Mouse (Mus musculus) megakaryocyte progenitor cell, adult 5-6 weeks (primary cell): ENCODE measurements around the gene Aak1. TPM values are rescaled to one million over a fixed set of nuclear protein-coding genes. Genes with fewer than 3 reads are reported as not detected.
A peak's percentile ranks its signal among the peaks of the same experiment; 100 is the strongest.

Source experiments
- ATAC-seq: replicated peaks from 2 replicates; pipeline ENCODE4 v1.8.0; 2016; ENCODE audit warnings: mild to moderate bottlenecking, moderate TSS enrichment, inconsistent platforms; ENCODE audit not compliant: poor library complexity
- total RNA-seq, 2 experiments: library from RNA; stranded (forward) in 1 of 2; stranded (reverse) in 1 of 2; fragments of 157-497, 149-512 nt in 1 of 2; fragments of 200-1000 nt in 1 of 2; gene quantifications; 2 replicates each; pipeline versions ENCODE4 v1.2.3 to v1.2.4; 2015 to 2017

Gene Aak1
- total RNA-seq (2015) (30.1 and 30.6 TPM in 2 replicates), total RNA-seq (2017) (6.0 and 11.0 TPM in 2 replicates)

- peak; percentile 75 for ATAC-seq
Measured at GRCm38 (mm10) chr6:86848915-86849644, at the start of gene Aak1. TSS of gene Aak1 (plus strand) at chr6:86849517.

GRCm38 (mm10) chr6:86800467-86800866, 48.9 kb upstream of the Aak1 start:
- ATAC-seq, result no peak

- ATAC-seq, result 0 out of 2 replicates have a peak, but pooled peaks have one; percentile 29
Measured at GRCm38 (mm10) chr6:86801431-86801830, 47.9 kb upstream of the Aak1 start.

- ATAC-seq, result no peak
Measured at GRCm38 (mm10) chr6:86804646-86805045, 44.7 kb upstream of the Aak1 start.

GRCm38 (mm10) chr6:86806455-86807086, 42.7 kb upstream of the Aak1 start:
- peak; percentile 95 for ATAC-seq

- no peak for ATAC-seq
Measured at GRCm38 (mm10) chr6:86812919-86813318, 36.4 kb upstream of the Aak1 start.

DNA sequence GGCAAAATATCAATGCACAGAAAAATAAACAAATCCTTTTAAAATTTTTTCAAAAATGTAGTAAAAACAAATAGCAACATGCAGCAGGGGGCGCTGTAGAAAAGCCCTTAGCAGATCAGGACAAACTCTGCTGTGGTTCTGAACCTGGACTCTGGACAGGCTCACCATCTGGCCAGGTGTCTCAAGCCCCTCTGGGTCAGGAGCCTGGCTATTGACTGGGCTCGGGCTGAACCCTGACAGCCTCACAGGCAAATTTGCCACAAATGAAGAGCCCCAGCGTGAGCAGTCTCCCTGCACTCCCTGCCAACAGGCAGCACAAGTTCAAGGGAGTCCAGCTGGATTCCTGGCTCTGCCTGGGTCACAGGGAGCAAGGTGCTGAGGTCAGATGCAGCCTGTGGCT, 36.0 kb upstream of the Aak1 start:
- ATAC-seq, result peak; percentile 54; the same call in 1 of the 2 replicates

DNA sequence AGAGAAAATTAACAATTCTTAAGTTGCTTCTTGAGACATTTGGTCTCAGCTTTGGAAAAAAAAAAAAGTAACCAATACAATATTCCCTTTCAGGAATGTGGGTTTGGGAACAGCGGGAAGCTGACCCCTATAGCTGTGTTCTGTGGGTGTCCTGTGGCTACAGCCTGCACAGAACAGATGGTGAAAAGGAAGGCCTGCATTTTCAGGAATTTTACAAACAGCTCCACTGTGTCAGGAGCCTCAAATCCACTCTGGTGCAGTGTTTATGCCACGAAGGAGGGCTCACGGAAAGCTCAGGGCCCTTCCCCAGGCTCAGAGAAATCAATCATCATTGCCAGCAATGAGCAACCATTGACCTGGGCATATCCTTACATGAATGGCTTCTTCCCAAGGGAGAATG, 34.4 kb upstream of the Aak1 start:
- no peak for ATAC-seq

DNA sequence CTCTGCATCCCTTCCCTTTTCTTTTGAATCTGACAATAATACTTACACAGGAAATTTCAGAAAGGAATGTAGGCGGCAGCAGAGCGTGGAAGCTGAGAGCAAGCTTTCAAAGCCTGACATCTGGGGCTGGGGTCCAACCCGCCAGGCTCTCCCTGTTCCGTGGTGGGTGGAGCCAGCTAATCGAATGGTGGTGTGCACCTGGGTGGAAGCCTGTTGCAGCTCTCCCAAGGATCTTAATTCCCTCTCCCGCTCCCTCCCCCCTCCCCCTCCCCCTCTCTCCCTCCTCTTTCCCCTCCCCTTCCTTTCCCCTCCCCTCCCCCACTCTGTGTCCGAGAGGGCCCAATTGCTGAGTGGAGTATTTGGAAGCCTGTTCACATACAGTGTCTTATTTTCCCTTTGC, 33.9 kb upstream of the Aak1 start:
- ATAC-seq, result no peak

GRCm38 (mm10) chr6:86816586-86816985, 32.7 kb upstream of the Aak1 start:
- ATAC-seq, result peak; percentile 69

DNA sequence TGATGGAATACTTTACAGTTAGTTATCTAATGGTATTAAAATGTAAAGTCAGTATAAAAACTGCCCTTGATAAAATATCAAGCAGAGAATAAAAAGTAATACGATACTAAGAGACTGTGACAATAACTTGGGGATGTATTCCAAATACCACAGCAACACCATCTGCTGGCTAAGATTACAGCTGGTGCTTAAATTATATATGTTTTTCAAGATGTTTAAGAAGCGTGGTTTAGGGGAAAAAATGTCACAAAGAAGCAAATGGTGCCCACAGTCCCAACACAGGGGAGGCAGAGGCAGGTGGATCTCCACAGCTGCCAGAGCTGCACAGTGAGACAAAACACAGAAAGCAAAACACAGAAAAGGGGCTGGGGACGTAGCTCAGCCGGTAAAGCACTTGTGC, 30.4 kb upstream of the Aak1 start:
- ATAC-seq, result no peak

DNA sequence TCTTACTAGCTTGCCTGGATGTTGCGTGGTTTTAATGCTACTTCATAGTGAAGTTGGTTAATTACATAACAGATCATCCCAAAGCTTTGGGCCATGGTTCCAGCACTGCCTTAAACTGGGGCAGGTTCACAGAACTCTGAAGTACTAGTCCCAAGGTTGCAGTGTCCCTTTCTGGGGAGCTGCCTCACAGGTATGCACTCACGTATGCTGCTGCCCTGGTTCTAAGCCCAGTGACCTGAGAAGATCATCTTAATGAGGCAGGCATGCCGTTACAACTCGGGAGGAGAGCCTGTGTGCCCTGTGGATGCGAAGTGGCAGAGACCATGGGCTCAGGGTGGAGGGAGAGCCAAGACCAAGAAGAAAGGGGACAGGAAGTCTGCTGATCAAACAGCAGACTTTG, 29.4 kb upstream of the Aak1 start:
- no peak for ATAC-seq

GRCm38 (mm10) chr6:86820690-86821089, 28.6 kb upstream of the Aak1 start:
- peak; percentile 69 for ATAC-seq

- ATAC-seq, result peak; percentile 30; the same call in 1 of the 2 replicates
Measured at GRCm38 (mm10) chr6:86822285-86823050, 26.8 kb upstream of the Aak1 start.

DNA sequence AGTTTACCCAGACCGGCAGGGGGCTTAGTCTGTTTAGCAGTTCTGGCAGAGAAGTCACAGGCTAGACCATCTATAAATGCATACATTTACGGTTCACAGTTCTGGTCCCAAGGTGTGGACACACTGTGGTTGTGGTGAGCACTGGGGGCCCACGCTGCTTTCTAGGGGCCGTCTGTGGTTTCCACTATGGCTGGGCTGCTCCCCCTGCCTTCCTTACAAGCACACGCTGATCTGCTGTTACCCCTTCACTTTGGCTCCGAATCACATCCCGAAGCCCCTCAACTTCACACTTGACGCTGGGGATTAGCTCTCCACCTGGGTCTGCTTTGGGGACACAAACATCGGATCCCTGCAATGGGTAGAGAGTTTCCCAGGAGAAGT, 26.3 kb upstream of the Aak1 start:
- ATAC-seq, result no peak

DNA sequence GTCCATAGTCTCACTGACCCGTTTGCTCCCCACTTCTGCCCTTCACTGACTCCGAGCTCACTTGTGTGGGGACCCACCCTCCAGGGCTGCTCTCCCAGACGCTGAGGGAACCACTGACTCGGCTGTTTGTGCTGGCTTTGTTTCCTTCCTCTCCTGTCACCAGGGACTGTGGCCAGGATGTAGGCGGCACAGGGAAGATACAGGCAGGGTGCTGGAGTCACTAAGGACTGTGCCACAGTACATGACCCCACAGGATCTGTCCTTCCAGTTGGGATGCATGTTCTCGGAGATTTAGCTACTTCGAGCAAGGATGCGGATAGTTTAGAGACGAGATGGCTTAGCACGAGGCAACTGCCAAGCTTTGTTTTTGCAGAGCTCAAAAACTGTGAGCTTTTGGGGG, 25.5 kb upstream of the Aak1 start:
- ATAC-seq, result peak; percentile 39; the same call in 1 of the 2 replicates

GRCm38 (mm10) chr6:86824401-86824800, 24.9 kb upstream of the Aak1 start:
- ATAC-seq, result no peak

- 0 out of 2 replicates have a peak, but pooled peaks have one; percentile 35 for ATAC-seq
Measured at GRCm38 (mm10) chr6:86827432-86827831, 21.9 kb upstream of the Aak1 start.

- no peak for ATAC-seq
Measured at GRCm38 (mm10) chr6:86829768-86830167, 19.5 kb upstream of the Aak1 start.

DNA sequence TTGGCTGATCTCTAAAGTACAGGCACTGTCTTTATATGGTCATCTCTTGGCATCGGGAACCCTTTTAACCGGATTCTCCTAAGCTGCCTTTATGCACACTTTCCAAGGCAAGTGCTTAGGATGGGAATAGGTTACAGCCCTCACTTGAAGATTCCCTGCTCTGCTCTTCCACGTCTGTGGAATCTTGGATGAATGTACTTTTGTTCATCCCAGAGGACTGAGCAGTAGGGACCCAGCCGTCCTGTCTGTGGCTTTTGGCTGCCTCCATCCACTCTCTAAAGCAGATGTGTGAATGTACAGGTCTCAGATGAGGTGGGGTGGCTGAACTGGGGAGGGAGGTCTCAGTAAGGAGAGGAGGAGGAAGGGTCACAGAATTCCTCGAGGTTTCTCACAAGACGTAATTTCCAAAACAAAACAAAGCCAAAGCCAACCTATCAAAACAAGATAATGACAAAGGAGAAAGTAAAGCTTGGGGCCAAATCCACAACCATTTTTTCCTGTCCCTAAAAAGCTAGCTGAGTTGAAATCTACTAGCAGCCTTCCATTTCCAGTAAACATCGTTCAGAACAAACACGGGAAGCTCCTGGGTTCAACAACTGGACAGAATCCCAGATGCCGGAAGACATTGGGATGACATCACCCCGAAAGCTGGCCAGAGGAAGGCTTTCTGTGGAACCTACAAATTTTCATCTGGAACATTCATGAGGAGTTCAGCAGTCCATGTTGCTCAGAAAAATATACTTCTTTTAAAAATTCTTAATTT, 18.4 kb upstream of the Aak1 start:
- no peak for ATAC-seq
